Mouse (Mus musculus): ENCODE measurements around the gene Atg101.

DNA sequence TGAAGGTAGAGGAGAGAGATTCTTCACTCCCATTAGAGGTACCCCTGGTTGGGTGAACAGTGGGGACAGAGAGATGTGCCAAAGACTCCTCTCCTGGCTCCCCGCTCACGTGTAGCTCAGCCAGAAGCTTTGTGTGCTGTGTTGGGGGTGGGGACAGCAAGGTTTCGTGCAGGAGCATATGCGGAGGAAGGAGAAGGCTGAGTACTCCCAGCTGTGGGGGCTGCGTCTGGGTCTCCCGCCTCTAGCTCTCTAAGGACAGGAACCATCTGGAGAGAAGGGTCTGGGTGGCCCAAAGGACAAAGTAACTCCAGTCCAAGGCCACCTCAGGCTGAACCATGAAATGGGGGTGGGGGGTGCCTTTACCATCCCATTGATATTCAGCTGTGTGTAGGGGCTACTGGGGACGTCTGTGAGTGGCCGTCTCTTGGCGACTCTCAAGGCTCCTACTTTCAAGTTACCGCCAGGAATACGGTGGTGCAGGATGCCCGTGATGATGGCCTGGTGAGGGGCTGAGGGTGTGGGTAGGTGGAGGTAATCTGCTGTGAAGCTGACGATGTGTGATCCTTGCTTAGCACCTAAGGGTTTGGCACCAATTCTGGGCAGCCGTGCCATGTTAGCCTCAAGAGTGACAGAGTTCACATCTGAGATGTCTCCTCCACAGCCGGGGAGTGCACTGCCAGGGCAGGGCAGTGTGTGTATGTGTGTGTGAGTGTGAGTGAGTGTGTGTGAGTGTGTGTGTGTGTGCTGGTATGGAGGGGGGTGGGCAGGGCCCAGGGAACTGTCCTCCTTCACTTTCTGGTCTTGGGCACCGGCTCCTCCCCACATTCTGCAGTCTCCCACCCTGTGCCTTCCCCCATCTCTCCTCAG lies 10.2 kb downstream of the Atg101 start:
- TF ChIP-seq CTCF (IDR thresholded peaks at IDR 0.05; ENCODE audit: borderline replicate concordance, extremely low read depth, insufficient read depth, insufficient read length) (no peak), POLR2A (IDR thresholded peaks at IDR 0.05; ENCODE audit: borderline replicate concordance, extremely low read depth, insufficient read depth, insufficient read length, poor library complexity, severe bottlenecking) (no peak)

Data from brain, embryonic 14.5 days (tissue).